Mouse (Mus musculus): ENCODE measurements around the gene Mtcl1.

DNA sequence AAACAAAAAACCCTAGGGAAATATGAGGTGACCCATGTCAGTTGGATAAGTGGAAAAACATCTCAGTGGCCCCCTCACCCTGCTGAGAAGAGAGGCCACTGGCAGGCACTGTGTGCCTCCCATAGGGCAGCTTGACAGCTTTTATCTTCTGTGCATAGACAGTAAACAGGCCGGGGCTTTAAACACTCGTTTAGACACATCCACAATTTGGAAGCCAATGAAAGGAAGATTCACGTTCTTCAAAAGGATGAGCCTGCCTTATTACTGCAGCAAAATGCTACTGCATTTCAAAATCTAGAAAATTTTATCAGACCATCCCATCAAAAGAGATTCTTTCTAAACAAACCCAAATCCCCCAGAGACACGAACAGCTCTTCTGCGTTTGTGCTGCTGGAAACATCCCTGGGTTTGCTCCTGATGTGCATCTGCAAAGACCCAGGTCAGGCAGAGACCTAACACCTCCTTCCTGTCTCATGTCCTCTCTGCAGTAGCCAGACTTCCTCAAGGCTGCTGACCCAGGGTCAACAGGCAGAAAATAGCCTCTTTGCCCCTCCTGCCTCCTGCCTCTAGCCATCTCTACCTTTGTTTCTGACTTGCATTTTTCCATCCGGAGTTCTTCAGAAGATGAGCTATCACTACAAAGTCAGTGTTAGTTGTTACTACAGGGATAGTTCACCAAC, 46.6 kb downstream of the Mtcl1 start:
- no peak for TF ChIP-seq EP300 (IDR thresholded peaks at IDR 0.05; ENCODE audit: insufficient read depth, low read depth, low read length)
- no peak for TF ChIP-seq CTCF (IDR thresholded peaks at IDR 0.05)
- no peak for TF ChIP-seq POLR2A (IDR thresholded peaks at IDR 0.05; ENCODE audit: insufficient read depth, low read depth, low read length)

Data from heart, adult 2 months (tissue).